Mouse (Mus musculus): ENCODE measurements at regions not wholly inside any gene's neighbourhood (a gene's known extent, or its start where the extent isn't known, plus 50 kb on each side); places are given as distances from the start of the nearest gene placed in this dataset.
A peak's percentile ranks its signal among the peaks of the same experiment; 100 is the strongest.
"Not testable (repeated sequence)": the region's sequence is repeated elsewhere in the genome, so short reads cannot be mapped to it uniquely, and the experiment has no call there.

GRCm38 (mm10) chr15:87818566-87818965, 274.5 kb downstream of the Fam19a5 start:
- DNase-seq (ENCODE audit: extremely low spot score): peak; percentile 8

DNA sequence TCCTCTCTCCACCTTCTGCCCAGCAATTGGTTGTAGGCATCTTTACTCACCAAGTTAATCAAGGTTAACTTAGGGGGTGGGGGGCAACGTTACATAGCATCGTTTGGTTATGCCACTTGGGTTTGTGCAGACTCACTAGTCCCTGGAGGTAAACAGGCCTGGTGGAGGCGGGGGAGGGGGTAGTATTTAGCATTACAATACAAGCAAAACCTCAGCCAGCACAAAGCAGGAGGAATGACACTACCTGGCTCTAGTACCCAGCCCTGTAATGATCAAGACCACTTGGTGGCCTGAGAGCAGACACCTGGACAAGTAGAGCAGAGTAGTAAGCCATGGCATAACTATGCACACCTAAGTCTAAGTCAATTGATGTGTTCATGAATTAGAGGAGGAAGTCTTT, 298.0 kb downstream of the Fam19a5 start:
- no peak for DNase-seq (ENCODE audit: extremely low spot score)

DNA sequence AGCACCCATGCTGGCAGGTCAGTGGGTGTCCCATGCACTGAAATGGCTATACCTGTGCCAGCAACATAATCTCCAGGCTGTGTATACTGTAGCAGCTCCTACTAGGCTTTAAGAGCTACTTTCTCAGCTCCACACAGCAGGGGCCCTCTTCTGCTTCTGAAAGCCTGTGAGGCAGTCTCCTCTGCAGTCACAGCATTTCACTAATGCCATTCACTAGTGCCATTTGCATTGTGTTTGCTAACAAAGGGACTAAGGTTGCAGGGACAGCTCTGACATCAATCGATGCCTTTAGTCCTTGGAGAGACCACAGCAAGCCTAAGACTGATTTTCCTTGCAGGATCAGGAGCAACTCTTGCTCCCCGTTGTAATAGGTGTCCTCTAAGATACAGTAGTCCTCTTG, 315.0 kb downstream of the Fam19a5 start:
- DNase-seq (ENCODE audit: extremely low spot score): peak; percentile 4

GRCm38 (mm10) chr15:87876286-87876899, 332.3 kb downstream of the Fam19a5 start:
- no peak for DNase-seq (ENCODE audit: extremely low spot score)

- no peak for DNase-seq (ENCODE audit: extremely low spot score)
Observed at GRCm38 (mm10) chr15:87890903-87891302, 346.8 kb downstream of the Fam19a5 start.

GRCm38 (mm10) chr15:87894866-87895265, 350.8 kb downstream of the Fam19a5 start:
- DNase-seq (ENCODE audit: extremely low spot score): not testable (repeated sequence)

DNA sequence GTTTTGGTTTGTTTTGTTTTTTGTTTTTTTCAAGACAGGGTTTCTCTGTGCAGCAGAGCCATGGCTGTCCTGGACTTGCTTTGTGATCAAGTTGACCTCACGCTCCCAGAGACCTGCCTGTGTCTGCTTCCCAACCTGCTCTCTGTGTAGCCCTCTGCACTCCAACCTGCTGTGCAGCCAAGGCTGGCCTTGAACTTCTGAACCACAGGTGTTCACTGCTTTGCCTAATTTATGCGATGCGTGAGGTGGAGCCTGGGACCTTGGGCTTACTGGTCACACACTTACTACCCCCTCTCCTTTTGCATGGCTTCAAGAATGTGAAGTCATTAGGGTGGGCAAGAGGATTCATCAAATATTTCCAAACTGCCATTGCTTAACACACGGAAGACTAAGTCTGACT, 354.6 kb downstream of the Fam19a5 start:
- DNase-seq (ENCODE audit: extremely low spot score): no peak

GRCm38 (mm10) chr15:87904436-87904835, 360.3 kb downstream of the Fam19a5 start:
- no peak for DNase-seq (ENCODE audit: extremely low spot score)

- no peak for DNase-seq (ENCODE audit: extremely low spot score)
Observed at GRCm38 (mm10) chr15:87906310-87906709, 362.2 kb downstream of the Fam19a5 start.

- DNase-seq (ENCODE audit: extremely low spot score): no peak
Observed at GRCm38 (mm10) chr15:87922091-87922490, 378.0 kb downstream of the Fam19a5 start.

DNA sequence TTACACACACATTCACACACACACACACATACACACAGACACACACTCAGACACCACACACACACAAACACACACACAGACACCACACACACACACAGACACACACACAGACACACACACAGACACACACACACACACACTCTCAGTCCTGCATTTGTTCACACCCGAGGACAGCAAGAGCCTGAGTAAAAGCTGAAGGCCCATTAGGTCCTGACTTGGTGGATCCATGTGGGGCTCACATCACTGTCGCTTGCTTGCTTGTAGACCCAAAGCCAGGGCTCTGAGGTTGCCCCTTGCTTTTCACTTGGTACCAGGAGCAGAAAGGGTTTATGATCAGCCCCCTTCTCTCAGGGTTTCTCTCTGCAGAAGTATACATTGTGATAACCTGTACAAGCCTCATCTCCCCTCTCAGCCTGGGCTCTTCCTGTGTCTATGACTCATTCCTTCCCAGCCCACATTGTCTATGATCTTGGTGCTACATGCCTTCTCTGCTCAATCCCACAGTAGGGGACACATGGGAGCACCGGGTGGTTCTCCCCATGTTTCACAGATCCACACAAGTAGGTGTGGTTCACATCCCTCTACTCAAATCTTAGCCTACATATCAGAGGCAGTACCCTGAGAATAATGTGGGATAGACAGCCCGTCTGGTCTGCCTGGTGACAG, 378.8 kb downstream of the Fam19a5 start:
- no peak for DNase-seq (ENCODE audit: extremely low spot score)

DNA sequence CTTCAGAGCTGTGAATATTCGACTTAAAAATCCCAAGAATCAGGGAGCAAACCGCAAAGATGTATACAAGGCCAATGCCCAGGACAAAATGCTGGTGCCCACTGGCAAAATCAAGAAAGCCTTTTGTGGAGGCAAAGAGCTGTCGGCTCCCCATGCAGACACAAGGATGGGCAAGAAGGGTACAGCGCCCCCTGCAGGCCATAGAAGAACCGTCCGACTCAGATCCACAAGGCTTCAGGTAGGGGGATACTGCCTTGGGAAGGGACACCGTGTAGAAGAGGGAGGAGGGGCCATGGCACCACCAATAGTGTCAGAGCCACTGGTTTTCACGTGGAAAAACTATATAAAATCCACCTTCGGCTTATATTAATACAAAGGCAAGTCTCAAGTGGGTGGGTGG, 379.8 kb downstream of the Fam19a5 start:
- DNase-seq (ENCODE audit: extremely low spot score): no peak

DNA sequence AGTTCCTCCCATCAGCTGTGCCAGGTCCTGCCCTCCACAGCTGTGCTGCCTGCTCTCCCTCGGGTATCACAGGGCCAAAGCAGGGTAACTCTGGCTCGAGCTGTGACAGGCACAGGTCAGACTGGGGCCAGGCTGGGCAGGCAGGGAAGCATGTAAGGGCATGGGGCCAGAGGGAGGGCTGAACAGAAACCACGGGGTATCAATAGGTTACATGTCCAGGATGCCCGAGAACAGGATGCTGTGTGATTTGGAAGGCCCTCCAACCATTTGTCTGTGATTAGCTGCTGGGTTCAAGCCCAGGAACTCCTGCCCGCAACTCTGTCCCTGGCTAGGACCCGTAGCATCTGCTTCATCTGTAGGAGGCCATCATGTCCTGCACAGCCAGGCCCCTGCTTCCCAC, 391.9 kb downstream of the Fam19a5 start:
- no peak for DNase-seq (ENCODE audit: extremely low spot score)

GRCm38 (mm10) chr15:87940837-87941236, 396.7 kb downstream of the Fam19a5 start:
- peak; percentile 35 for DNase-seq (ENCODE audit: extremely low spot score)

- no peak for DNase-seq (ENCODE audit: extremely low spot score)
Observed at GRCm38 (mm10) chr15:87952531-87952930, 408.4 kb downstream of the Fam19a5 start.

DNA sequence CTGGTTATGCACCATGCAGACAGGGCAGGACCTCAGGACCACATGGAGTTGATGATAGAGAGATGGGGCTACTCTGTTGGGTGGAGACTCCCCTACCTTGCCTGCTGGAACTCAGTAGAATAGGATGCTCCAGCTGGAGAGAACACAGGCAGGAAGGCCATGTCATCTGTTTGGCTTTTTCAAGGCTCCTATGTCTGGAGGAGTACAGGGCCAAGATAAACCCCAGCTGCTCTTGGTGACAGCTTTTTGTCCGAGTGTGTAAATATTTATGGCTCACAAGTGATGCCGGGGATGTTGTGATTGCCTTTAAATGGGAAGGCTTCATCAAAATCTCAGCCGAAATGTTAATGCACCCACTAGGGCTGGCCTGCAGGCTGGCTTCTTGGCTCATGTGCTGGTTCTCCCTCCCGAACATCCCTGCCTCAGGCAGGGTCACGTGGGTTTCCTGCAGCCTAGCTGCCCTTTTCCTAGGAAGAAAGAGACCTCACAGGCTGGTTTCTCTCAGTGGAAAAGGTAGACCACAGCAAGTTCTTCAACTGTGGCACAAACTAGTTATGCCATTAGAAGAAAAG, 411.7 kb downstream of the Fam19a5 start:
- no peak for DNase-seq (ENCODE audit: extremely low spot score)

- no peak for DNase-seq (ENCODE audit: extremely low spot score)
Observed at GRCm38 (mm10) chr15:87958866-87959265, 414.8 kb downstream of the Fam19a5 start.

DNA sequence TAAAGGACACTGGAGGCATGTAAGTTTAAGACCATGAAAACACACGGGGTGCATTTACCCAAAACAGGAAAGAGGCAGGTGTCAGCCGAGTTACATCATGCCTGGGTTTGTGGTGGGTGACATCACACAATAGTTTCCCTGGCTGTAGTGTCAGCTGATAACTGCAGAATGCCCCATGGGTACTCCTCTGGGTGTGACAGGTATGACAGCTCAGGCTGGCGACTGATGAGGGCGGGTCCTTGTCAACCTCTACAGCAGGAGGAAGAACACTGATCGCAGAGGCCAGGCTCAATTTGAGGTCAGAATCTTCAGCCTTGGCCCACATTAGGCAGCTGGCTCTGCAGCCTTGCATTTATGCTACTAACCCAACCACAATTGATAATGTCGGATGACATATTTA, 428.5 kb downstream of the Fam19a5 start:
- DNase-seq (ENCODE audit: extremely low spot score): no peak

DNA sequence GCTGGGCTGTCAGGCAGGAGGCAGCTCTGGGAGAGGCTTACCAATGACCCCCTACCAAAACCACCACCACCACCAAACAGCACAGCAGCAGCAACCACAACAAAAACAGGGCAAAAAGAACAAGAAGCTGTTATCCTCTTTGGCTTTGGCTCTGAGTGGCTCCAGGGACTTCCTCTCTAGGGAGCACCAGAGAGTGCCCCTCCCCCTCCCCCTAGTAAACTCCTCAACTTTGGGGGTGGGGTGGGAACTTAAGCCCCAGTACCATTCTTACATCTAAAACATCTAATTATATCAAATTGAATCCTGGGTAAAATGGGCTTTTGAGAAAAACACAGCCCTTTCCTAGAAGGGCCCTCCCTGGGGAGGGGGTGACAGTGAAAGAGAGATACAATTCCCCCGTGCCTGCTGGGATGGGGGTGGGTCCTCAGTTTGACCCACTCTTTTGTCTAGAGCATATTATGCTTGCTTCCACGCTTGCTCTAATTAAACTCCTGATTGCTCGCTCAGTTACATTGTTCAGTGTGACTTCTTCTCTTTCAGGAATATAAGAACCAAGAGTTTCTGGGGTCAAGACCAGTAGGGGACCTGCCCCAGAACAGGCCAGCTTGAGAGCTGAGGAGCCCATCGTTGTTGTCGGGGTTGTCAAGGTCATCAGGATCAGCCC, 443.4 kb downstream of the Fam19a5 start:
- peak; percentile 15 for DNase-seq (ENCODE audit: extremely low spot score)

- DNase-seq (ENCODE audit: extremely low spot score): peak; percentile 3
Observed at GRCm38 (mm10) chr15:87994546-87994945, 450.4 kb downstream of the Fam19a5 start.

GRCm38 (mm10) chr15:88017076-88017475, 473.0 kb downstream of the Fam19a5 start:
- DNase-seq (ENCODE audit: extremely low spot score): no peak

DNA sequence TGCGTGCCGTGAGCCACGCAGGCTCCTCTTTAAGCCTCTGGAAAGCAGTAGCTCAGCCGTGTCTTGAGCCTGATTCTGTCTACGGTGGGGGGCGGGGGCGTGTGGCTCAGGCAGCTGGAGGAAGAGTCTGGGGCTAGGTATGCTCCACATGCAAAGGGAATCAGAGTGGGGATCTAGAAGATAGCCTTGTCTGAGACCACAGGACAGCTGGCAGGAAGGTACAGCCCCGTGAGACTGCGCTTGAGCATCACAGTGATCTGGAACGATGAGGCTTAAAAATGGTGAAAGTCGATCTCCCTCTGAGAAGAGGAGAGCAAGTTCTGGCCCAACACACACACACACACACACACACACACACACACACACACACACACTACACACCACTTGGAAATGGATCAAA, 488.7 kb downstream of the Fam19a5 start:
- DNase-seq (ENCODE audit: extremely low spot score): no peak

- DNase-seq (ENCODE audit: extremely low spot score): no peak
Observed at GRCm38 (mm10) chr15:88033725-88034124, 489.6 kb downstream of the Fam19a5 start.

All from embryo, embryonic 9.5 days (tissue).